Mouse (Mus musculus): ENCODE data around the gene Inka1.
A peak's percentile ranks its signal among the peaks of the same experiment; 100 is the strongest.
"Not testable (repeated sequence)": the region's sequence is repeated elsewhere in the genome, so short reads cannot be mapped to it uniquely, and the experiment has no call there.

Gene Inka1

DNA sequence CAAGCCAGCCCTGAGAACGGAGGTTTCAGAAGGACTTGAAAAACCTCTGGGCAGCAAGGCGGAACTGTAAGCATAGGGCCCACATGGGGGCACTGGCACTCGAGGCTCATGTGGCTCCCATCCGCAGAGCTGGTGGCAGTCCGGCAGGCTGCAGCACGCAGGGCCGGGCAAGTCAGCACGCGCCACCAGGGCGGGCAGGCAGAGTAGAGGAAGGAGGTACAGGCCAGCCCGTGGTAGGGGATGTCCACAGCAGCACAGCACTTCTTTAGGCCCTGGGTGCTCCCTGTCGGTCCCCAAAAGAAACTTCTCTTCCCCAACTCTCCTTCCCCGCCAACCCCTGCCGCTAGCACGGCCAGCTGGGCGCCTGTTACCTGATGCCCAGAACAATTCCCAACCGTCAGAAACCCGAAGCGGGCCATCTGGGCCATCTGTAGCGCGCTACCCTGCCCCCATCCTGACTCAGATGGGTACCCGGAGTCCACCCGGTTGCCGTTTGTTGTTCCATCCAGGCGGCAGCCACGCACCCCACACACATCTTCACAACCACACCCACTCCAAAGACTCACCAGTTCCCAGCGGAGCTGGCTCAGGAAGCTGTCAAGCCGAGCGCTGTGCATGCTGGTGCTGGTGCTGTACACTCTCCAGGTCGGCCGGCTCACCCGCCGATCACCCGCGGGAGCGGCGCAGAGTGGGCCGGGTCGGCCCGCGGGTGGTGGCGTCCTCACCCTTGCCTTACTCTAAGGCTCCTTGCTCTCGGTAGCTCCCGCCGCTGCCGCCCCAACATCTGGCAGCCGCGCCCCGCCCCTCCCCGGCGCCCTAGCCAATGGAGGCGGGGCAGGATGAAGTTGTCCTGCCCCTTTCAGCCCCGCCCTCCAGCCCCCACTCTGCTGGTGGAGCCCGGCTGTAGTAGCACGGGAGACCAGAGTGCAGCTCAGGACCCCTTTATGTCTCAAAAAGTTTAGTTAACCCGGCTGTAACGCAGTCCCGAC lies at the start of gene Inka1:
TSS of gene Inka1 (minus strand) at position 749 of the 989 bp plus-strand sequence.
- DNase-seq (ENCODE audit: low spot score): peak; percentile 79

GRCm38 (mm10) chr9:108032126-108032525 lies 46.4 kb upstream of the Inka1 start:
- no peak for DNase-seq (ENCODE audit: low spot score)

DNA sequence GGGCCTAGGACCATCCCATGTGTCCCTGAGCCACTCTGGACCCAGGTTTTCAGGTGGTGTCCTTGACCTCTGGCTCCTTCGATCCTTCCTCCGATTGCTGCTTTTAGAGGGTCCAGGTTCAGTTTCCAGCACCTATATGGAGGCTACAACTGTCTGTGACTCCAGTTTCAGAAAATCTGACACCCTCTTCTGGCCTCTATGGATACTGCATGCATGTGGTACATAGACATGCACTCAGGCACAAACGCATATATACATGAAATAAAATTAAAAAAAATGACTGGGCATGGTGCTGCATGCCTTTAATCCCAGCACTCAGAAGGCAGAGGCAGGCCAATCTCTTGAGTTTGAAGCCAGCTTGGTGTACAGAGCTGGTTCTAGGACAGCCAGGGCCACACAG lies 42.2 kb upstream of the Inka1 start:
- DNase-seq (ENCODE audit: low spot score): no peak

DNA sequence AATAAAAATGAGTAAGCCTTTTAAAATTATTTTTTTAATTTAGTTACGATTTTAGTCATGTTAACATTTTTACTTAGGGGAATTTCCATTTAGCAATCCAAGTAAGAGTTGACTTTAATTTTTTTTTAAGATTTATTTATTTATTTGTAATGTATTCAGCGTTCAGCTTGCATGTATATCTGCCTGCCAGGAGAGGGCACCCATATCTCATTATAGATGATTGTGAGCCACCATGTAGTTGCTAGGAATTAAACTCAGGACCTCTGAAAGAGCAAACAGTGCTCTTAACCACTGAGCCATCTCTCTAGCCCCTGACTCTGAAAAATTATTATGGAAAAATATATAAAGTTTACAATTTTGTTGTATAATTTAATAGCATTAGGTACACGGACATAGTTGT lies 40.9 kb upstream of the Inka1 start:
- DNase-seq (ENCODE audit: low spot score): no peak

GRCm38 (mm10) chr9:108023216-108023615 lies 37.5 kb upstream of the Inka1 start:
- DNase-seq (ENCODE audit: low spot score): no peak

DNA sequence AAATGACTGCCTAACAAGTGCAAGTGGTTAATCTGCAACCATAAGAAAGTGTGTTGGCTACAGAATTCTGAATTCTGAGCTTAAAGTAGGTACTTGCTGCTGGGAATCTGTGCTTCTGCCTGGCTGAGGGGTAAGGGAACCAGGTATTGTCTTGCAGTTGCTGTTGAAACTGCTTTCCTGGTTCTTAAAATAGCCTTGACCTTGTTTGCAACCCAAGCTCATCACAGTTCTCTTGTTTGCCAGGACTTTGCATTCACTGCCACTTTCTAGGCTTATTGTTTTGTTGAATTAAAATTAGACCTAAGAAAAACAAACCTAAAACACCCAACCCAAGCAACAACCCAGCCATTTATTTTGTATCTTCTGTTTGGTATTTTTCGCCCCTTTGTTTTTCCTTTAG lies 35.1 kb upstream of the Inka1 start:
- no peak for DNase-seq (ENCODE audit: low spot score)

DNA sequence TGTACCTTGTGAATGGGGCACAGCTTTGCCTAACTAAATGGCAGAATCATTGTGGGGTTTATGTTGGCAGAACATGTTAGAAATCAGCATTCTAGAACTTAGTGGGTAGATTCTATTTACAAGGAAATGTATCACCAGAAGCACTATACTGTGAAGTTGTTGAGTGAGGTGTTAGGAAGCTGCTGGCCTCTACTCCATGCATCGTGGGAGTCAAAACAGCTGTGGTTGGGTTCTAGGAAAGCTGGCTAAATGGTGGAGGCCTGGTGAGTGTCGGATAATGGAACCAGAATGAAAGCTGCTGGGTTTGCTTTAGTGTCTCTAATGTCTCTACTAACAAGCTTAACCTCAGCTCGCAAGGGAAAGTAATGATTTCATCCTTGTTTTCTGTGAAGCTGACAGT lies 31.4 kb upstream of the Inka1 start:
- no peak for DNase-seq (ENCODE audit: low spot score)

DNA sequence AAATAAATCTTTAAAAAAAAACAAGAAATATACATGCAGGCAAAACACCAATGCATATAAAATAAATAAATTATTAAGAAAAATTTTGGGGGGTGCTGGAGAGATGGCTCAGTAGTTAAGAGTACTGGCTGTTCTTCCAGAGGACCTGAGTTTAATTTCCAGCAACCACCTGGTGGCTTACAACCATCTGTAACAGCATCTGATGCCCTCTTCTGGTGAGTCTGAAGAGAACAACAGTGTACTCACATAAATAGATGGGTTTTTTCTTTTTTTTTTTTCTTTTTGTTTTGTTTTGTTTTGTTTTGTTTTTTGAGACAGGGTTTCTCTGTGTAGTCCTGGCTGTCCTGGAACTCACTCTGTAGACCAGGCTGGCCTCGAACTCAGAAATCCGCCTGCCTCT lies 27.9 kb upstream of the Inka1 start:
- DNase-seq (ENCODE audit: low spot score): not testable (repeated sequence)

DNA sequence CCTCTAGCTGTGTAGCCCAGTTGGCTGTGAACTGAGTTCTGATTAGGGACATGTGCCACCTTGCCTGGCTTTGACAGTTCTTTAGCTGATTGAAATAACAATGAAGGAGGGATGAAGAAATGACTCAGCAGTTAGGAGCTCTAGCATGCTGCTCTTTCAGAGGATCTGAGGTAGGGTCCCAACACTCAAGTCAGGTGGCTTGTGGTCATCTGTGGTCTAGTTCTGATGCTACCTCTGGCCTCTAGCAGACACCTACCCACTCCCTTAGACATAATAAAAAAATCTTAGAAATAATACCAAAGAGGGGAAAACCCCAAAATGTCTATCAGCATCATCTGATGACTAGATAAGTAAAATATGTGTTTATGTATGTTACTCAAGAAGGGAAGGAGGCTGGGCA lies 24.7 kb upstream of the Inka1 start:
- DNase-seq (ENCODE audit: low spot score): no peak

GRCm38 (mm10) chr9:108008041-108008440 lies 22.4 kb upstream of the Inka1 start:
- DNase-seq (ENCODE audit: low spot score): no peak

- no peak for DNase-seq (ENCODE audit: low spot score)
Observed at GRCm38 (mm10) chr9:108003531-108003890, 17.8 kb upstream of the Inka1 start.

GRCm38 (mm10) chr9:108002778-108003530 lies 17.3 kb upstream of the Inka1 start:
- DNase-seq (ENCODE audit: low spot score): no peak

GRCm38 (mm10) chr9:108001922-108002770 lies 16.5 kb upstream of the Inka1 start, which contains the start of gene Ip6k1:
Gene Ip6k1, plus strand, starts transcription at chr9:108002501.
- DNase-seq (ENCODE audit: low spot score): peak; percentile 100

- no peak for DNase-seq (ENCODE audit: low spot score)
Observed at GRCm38 (mm10) chr9:107996049-107996448, 10.4 kb upstream of the Inka1 start, which contains the start of gene Gm20662. Gene Gm20662, plus strand, starts transcription at chr9:107996349.

DNA sequence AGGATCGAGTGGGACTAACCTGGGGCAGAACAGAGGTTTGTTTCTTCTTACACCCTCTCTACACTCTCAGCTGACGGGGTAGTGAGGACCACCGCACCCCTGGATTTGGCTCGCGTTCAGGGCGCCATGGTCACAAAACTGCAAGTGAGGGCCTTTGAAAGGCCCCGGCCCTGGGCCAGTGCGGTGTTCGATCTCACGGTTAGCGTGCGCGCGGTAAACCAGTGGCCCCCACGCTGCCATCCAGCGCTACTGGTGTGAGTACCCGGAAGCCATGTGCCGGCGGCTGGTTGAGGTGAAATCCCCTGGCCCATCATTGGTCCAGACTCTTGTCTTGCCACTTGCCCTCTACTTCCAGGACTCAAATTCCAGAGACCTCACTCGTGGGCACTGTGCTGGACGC lies 9.8 kb upstream of the Inka1 start:
- no peak for DNase-seq (ENCODE audit: low spot score)

- no peak for DNase-seq (ENCODE audit: low spot score)
Observed at GRCm38 (mm10) chr9:107994464-107994863, 8.8 kb upstream of the Inka1 start.

DNA sequence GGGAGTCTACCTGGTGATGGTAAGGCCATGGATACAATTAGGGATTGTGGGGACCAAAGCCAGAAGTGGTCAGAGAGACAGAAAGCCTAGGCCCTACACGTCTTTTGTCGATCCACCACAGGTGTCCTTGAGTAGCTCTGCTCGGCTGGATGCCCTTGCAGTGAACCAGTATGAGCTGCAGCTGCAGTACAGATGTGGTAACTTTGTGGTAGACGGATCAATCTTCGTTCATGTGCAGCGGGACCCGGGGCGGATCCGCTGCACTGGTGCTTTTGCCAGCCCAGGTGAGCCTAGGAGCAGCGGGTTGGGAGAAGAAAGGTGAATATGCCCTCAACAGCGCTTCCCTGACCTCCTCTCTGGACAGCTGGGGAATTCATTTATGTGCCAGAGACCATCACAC lies 7.3 kb upstream of the Inka1 start:
- no peak for DNase-seq (ENCODE audit: low spot score)

- no peak for DNase-seq (ENCODE audit: low spot score)
Observed at GRCm38 (mm10) chr9:107992197-107992596, 6.5 kb upstream of the Inka1 start, which contains the start of gene Cdhr4. Gene Cdhr4, plus strand, starts transcription at chr9:107992497.

- DNase-seq (ENCODE audit: low spot score): no peak
Observed at GRCm38 (mm10) chr9:107987950-107988349, 2.3 kb upstream of the Inka1 start.

DNA sequence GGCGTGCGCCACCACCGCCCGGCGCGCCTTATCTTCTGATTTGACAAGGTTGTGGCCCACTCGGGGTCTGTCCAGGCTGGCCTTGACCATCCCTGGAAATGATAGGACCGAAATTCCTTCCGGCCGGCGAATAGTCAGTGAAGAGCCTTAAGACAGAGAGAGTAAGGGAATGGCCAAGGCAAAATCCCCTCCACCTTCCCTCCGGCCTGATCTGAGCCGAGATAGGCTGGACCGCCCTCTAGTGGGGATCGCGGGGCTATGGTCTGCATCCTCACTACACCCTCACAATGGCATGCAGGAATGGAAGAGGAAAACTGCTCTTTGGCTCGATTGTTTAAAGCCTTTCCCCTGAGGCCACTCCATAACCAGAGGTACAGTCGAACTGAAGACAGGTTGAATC lies 697 bp upstream of the Inka1 start:
- peak; percentile 76 for DNase-seq (ENCODE audit: low spot score)

GRCm38 (mm10) chr9:107984754-107985055 lies 974 bp downstream of the Inka1 start:
- no peak for DNase-seq (ENCODE audit: low spot score)
